Mouse (Mus musculus) megakaryocyte, embryonic 14.5 days (primary cell): ENCODE measurements around the gene Srsf10.

Source experiments
- FLI1 ChIP-seq: IDR thresholded peaks from 2 replicates; pipeline ENCODE4 v1.6.1; 2012; ENCODE audit warnings: low read length, inconsistent platforms, mixed read lengths
- GATA1 ChIP-seq: IDR thresholded peaks from 3 replicates; pipeline ENCODE4 v1.6.1; 2012; ENCODE audit warnings: mixed read lengths, low read length, inconsistent platforms, borderline replicate concordance

DNA sequence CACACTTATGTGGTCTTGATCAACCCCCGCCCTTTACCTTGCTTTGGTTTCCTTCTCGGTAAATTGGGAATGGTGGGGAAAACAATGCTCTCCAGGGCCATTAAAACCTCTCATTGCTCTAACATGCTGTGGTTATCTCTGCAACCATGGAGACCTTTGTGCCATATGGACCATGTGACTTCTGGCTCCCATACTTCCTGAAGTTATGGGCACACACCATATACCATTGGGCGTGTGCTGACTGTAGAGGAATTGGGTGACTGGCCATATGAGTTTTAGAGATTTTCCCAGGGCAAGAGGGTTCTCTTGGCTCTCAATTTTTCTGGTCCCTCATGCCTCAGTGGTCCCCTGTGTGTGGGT is 63.7 kb downstream of the Srsf10 start:
- TF ChIP-seq GATA1 = no peak
- no peak for TF ChIP-seq FLI1
